Mouse (Mus musculus): ENCODE measurements around the gene Farp1. TPM values are rescaled to one million over a fixed set of nuclear protein-coding genes. Genes with fewer than 3 reads are reported as not detected.

Gene Farp1
- total RNA-seq, 1 experiment from 2014 or later = 0.58 TPM

DNA sequence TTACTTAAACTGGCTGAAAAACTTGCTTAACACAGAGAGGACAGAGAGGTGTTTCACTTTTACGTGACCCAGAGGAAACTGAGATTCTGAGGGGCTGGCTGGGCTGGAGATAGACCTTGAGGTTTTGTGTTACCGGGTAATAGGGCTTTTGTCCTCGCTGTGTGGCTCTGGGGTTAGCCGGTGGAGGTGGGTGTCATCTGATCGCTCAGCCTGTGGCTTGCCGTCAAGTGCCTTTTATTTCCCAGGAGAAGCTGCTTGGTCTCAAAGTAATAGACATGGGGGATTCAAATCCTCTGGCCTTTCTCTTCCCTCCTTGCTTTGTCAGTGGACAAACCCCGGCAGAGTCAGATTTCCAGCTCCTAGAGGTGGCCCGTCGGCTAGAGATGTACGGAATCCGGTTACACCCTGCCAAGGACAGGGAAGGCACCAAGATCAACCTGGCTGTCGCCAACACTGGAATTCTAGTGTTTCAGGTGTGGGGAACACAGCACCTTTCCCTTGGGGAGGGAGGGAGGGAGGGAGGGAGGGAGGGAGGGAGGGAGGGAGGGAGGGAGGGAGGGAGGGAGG is 199.8 kb downstream of the Farp1 start:
- ATAC-seq (ENCODE audit: extremely low read depth, insufficient number of reproducible peaks, low FRiP score, poor library complexity, severe bottlenecking) = no peak

GRCm38 (mm10) chr14:121236736-121237135 is 201.7 kb downstream of the Farp1 start:
- ATAC-seq (ENCODE audit: extremely low read depth, insufficient number of reproducible peaks, low FRiP score, poor library complexity, severe bottlenecking) = no peak

- no peak for ATAC-seq (ENCODE audit: extremely low read depth, insufficient number of reproducible peaks, low FRiP score, poor library complexity, severe bottlenecking)
Observed at GRCm38 (mm10) chr14:121238727-121239126, 203.7 kb downstream of the Farp1 start.

GRCm38 (mm10) chr14:121239386-121239785 is 204.4 kb downstream of the Farp1 start:
- ATAC-seq (ENCODE audit: extremely low read depth, insufficient number of reproducible peaks, low FRiP score, poor library complexity, severe bottlenecking) = no peak

DNA sequence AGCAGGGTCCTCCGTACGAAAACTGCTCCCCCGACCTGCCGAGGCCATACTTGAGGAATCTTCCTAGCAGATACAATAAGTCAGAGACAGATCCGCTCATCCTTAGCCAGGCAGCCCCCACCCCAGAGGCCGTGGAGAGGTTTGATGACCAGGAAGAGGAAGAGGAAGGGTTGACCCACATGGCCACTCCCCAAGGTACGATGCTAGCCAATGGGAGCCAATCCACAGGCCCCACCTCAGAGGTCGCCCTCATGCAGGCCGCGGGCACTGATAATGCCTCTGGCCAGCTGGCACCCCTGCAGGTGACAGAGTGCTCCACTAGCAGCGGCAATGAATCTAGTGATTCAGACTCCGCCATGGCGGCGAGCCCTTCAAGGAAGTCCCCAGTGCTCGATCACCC is 209.1 kb downstream of the Farp1 start:
- no peak for ATAC-seq (ENCODE audit: extremely low read depth, insufficient number of reproducible peaks, low FRiP score, poor library complexity, severe bottlenecking)

DNA sequence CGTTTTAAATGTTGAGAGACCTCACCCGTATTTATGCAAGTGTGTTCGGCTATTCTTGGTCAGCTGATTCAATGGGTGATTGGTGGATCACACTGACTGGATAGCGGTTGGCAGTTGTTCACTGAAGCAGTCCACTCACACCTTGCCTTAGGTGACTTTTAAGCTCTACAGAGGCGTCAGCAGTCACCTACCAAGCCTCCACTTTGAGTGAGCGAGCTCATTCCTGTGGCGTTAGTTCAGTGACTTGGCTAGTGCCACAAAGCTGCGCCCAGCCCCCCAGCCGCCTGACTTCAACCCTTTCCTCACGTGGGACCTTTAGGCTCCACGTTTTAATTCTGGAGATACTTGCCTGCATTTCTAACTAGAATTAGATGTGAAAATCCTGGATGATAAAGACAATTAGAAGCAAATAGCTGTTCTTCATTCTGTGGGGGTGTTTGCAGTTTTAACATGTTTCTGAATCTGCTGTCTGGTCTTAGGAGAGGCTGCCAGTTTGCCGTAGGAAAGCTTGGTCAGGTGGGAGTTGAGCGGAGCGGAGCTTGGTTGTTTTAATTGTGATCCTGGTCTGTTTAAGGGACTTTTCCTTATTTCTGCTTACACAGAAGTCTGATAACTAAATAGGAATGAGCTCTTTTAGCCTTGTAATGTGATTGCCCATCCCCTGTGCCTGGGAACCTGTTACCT is 211.2 kb downstream of the Farp1 start:
- no peak for ATAC-seq (ENCODE audit: extremely low read depth, insufficient number of reproducible peaks, low FRiP score, poor library complexity, severe bottlenecking)

GRCm38 (mm10) chr14:121247287-121247686 is 212.3 kb downstream of the Farp1 start:
- no peak for ATAC-seq (ENCODE audit: extremely low read depth, insufficient number of reproducible peaks, low FRiP score, poor library complexity, severe bottlenecking)

DNA sequence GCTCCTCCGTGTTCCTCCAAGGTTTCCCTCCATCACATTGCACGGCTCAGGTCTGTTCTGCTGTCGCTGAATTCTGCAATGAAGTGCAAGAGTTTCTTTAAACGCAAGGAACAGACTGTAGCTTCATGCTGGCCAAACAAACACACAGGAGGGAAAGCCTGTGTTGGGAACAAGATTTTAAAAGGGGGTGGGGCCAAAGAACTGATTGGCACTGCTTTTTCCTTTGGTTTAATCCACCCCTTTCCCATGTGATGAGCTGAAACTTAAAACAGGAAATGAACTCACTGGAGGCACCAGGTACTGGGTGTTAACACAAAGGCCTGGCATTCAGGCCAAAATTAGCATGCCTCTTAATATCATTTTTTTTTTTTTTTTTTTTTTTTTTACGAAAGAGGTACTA is 213.3 kb downstream of the Farp1 start:
- ATAC-seq (ENCODE audit: extremely low read depth, insufficient number of reproducible peaks, low FRiP score, poor library complexity, severe bottlenecking) = no peak

DNA sequence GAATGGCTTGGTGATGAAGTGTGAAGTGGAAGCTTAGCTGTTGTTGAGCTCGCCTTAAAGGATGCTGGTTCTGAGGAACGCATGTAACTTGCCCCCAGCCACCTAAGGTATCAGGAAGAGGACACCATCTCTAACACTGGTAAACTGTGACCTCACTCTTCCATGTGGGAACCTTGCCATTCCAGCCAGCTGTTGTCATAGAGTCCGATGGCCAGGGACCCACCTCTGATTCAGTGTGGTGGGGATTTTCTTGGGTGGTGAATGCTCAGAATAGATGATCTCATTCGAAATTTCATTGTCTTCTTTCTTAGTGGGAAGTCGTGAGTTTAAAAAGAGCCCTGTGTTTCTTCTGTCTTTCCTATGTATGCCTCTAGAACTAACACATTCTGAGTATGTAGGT is 216.1 kb downstream of the Farp1 start:
- ATAC-seq (ENCODE audit: extremely low read depth, insufficient number of reproducible peaks, low FRiP score, poor library complexity, severe bottlenecking) = no peak

DNA sequence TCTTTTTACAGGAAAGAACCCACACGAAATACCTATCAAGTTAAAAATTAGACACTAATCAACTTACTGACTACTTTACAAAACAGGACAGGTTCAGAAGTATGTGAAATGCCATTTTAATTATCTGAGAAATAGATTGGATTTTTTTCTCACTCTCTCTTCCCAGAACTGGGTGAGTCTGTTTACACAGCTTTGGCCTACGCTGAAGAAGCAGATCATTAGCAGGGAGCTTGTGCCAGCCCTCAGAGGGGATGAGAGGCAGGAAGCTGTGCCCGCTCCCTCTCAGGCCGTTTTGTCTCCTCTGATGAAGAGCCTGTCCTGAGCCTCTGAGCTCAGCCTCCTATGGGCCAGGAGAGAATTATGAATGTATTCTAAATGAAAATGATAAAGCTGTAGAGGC is 216.7 kb downstream of the Farp1 start:
- ATAC-seq (ENCODE audit: extremely low read depth, insufficient number of reproducible peaks, low FRiP score, poor library complexity, severe bottlenecking) = no peak

DNA sequence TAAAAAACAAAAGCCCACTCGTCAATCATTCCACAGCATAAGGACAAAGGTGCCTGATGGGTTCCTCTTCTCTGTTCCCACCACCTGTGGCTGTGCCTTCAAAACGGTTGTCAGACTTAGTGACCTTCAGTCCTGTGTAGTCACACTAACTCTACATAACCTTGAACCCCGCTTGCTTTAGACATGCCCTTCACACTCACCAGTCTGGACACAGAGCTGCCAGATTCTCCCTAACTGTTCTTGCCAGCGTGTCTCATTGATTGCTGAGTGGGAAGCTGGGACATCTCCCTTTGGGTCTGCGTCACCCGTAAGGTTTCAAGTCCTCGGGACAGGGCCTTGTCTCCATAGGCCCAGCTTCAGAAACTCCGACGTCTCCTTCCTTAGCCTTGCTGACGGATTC is 217.5 kb downstream of the Farp1 start:
- no peak for ATAC-seq (ENCODE audit: extremely low read depth, insufficient number of reproducible peaks, low FRiP score, poor library complexity, severe bottlenecking)

GRCm38 (mm10) chr14:121254869-121255268 is 219.9 kb downstream of the Farp1 start:
- ATAC-seq (ENCODE audit: extremely low read depth, insufficient number of reproducible peaks, low FRiP score, poor library complexity, severe bottlenecking) = no peak

DNA sequence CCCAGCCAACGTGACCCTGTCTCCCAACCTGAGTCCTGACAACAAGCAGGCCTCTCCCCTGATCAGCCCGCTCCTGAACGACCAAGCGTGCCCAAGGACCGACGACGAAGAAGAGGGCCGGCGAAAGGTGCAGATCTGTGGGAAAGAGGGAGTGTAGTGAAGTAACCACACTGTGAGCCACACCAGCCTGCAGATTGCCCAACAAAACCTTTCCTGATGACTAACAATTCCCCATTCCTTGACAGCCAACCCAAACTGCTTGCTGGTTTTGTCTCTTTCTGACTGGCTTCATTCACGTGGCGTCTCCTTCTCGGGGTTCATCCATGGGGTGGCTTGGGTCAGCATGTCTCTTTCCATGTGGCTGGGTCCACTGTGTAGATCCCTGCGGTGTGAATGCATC is 220.5 kb downstream of the Farp1 start:
- ATAC-seq (ENCODE audit: extremely low read depth, insufficient number of reproducible peaks, low FRiP score, poor library complexity, severe bottlenecking) = no peak

GRCm38 (mm10) chr14:121256896-121257295 is 221.9 kb downstream of the Farp1 start:
- ATAC-seq (ENCODE audit: extremely low read depth, insufficient number of reproducible peaks, low FRiP score, poor library complexity, severe bottlenecking) = no peak

GRCm38 (mm10) chr14:121259332-121259731 is 224.3 kb downstream of the Farp1 start:
- no peak for ATAC-seq (ENCODE audit: extremely low read depth, insufficient number of reproducible peaks, low FRiP score, poor library complexity, severe bottlenecking)

DNA sequence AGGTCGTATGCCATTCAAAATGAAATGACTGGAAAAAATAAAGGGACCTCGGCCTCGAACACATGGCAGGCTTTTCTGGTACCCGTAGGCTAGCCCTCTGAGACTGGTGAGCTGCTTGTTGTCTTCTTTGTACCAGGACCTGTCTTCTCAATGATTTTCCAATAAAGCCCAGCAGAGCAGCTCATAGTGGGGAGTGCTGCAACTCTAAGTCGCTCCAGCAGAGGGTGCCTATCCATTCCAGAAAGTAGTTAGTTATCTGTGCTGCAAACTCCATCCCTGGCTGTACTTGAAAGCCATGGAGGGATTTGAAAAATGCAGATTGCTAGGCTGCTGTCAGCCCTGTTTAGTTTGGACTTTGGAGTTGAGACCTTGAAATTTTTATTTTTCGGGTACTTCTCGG is 224.8 kb downstream of the Farp1 start:
- ATAC-seq (ENCODE audit: extremely low read depth, insufficient number of reproducible peaks, low FRiP score, poor library complexity, severe bottlenecking) = peak; percentile 40; the same call in 1 of the 2 replicates

DNA sequence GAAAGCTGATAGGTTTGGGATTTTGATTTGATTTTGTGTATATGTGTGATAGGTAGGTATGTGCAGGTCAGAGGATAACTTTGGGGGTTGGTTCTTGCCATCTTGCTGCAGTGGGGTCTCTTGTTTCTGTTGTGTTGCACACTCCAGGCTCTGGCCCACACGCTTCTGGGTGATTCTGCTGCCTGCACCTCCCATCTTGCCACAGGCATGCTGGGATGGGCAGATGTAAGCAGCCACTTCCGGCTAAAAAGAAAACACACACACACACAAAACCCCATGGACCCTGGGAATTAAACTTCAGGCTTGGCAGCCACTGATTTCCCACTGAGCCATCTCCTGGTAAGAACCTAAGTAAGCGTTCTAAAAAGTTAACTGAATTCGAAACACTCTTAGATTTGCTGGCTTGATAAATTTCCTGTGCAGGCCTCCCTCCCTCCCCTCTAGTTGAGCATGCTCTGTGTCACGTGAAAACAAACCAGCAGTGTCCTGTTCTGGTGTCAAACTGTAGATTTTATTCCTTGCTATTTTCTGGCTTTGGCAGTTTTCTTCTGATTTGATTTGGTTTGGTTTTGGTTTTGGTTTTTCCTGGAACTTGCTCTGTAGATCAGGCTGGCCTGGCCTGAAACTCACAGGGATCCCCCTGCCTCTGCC is 226.4 kb downstream of the Farp1 start:
- ATAC-seq (ENCODE audit: extremely low read depth, insufficient number of reproducible peaks, low FRiP score, poor library complexity, severe bottlenecking) = no peak

DNA sequence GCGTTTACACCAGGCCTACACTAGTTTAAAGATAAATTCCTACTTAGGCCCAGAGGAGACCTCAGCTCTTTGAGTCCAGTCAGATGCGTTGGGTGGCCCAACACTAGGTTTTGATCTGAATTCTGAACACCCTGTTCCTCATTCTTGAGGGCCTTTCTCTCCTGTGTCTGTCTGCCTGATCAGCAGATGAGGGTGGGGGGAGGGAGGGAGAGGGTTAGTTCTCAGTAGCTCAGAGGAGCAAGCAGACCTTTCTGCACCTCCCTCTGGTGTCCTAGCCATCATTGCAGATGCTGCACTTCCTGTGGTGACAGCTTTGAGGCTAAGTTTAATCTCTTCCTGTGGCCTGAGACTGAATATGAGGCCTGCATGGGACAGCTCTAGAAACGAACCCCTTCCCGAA is 227.6 kb downstream of the Farp1 start:
- no peak for ATAC-seq (ENCODE audit: extremely low read depth, insufficient number of reproducible peaks, low FRiP score, poor library complexity, severe bottlenecking)

DNA sequence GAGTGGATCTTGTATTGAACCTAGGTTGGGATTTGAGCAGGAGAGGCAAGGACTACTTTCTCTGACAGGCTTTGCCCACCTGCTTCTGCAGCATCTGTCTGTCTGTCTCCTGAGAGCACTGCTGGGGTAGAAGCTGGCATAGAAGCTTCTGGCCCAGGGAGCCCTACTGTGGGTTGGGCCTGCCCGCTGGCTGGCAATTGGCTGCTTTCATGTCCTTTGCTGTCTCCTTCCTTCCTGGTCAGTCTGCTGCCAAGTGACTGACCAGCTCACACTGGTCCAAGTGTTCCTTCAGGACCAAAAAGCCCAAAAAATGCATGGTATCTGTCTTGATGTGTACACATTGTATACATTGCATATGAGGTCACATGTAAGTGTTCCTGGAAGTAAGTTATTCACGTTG is 228.9 kb downstream of the Farp1 start:
- ATAC-seq (ENCODE audit: extremely low read depth, insufficient number of reproducible peaks, low FRiP score, poor library complexity, severe bottlenecking) = no peak

- no peak for ATAC-seq (ENCODE audit: extremely low read depth, insufficient number of reproducible peaks, low FRiP score, poor library complexity, severe bottlenecking)
Observed at GRCm38 (mm10) chr14:121264453-121264852, 229.5 kb downstream of the Farp1 start.

Measured in neutrophil, adult 5-6 weeks (primary cell).